Mouse (Mus musculus) cerebellum, postnatal 4 days (tissue): ENCODE measurements around the gene Rbm18.
A peak's percentile ranks its signal among the peaks of the same experiment; 100 is the strongest.

ENCODE experiments used
- DNase-seq, 2 experiments: peaks; one replicate each; pipeline ENCODE4 v3.0.0; 2022; ENCODE audit warnings: low spot score in 2 of 2, mixed read lengths in 1 of 2

Rbm18 gene

GRCm38 (mm10) chr2:36104956-36105741 is 31.4 kb downstream of the Rbm18 start, which contains the start of gene Lhx6:
Lhx6 (minus strand) TSS chr2:36105408.
- no peak for DNase-seq

GRCm38 (mm10) chr2:36104436-36104955 is 32.1 kb downstream of the Rbm18 start:
- DNase-seq: no peak

GRCm38 (mm10) chr2:36103555-36104367 is 32.8 kb downstream of the Rbm18 start:
- no peak for DNase-seq

GRCm38 (mm10) chr2:36103069-36103554 is 33.5 kb downstream of the Rbm18 start:
- DNase-seq: no peak

GRCm38 (mm10) chr2:36102559-36102946 is 34.0 kb downstream of the Rbm18 start:
- no peak for DNase-seq

- no peak for DNase-seq
Observed at GRCm38 (mm10) chr2:36101866-36102558, 34.6 kb downstream of the Rbm18 start.

- DNase-seq: no peak
Observed at GRCm38 (mm10) chr2:36099739-36100138, 36.8 kb downstream of the Rbm18 start.

- no peak for DNase-seq
Observed at GRCm38 (mm10) chr2:36098021-36098420, 38.6 kb downstream of the Rbm18 start.

GRCm38 (mm10) chr2:36097129-36097815 is 39.3 kb downstream of the Rbm18 start:
- no peak for DNase-seq

GRCm38 (mm10) chr2:36093914-36094475 is 42.6 kb downstream of the Rbm18 start:
- DNase-seq: no peak

GRCm38 (mm10) chr2:36093301-36093700 is 43.3 kb downstream of the Rbm18 start:
- no peak for DNase-seq

- DNase-seq: no peak
Observed at GRCm38 (mm10) chr2:36092748-36093147, 43.8 kb downstream of the Rbm18 start.

GRCm38 (mm10) chr2:36090853-36091741 is 45.5 kb downstream of the Rbm18 start:
- peak in 1 of 2 experiments; percentile 42 for DNase-seq

GRCm38 (mm10) chr2:36089190-36089589 is 47.4 kb downstream of the Rbm18 start:
- no peak for DNase-seq

- DNase-seq: no peak
Observed at GRCm38 (mm10) chr2:36085041-36085440, 51.5 kb downstream of the Rbm18 start.

GRCm38 (mm10) chr2:36082802-36083580 is 53.6 kb downstream of the Rbm18 start:
- DNase-seq: no peak

- no peak for DNase-seq
Observed at GRCm38 (mm10) chr2:36081446-36081845, 55.1 kb downstream of the Rbm18 start.

GRCm38 (mm10) chr2:36077160-36077761 is 59.3 kb downstream of the Rbm18 start:
- no peak for DNase-seq

GRCm38 (mm10) chr2:36075210-36075609 is 61.4 kb downstream of the Rbm18 start:
- no peak for DNase-seq
